Mouse (Mus musculus) kidney, adult 10 weeks (tissue): ENCODE results near the gene Acot5. TPM values are rescaled to one million over a fixed set of nuclear protein-coding genes. Genes with fewer than 3 reads are reported as not detected.

Source experiments
- polyA plus RNA-seq: library from polyadenylated mRNA; stranded (reverse); fragments of 350-450 nt; fragmentation: Illumina TruSeq; extraction: RNeasy Lipid Tissue Mini Kit (QIAGEN cat#74804); gene quantifications from one replicate; pipeline ENCODE4 v1.2.3, GENCODE M21; 2014; ENCODE audit warnings: low read depth, low replicate concordance

Gene Acot5
- not detected for polyA plus RNA-seq

GRCm38 (mm10) chr12:84068986-84069385, at the start of gene Acot5:
Gene Acot5, plus strand, starts transcription at chr12:84069325.

GRCm38 (mm10) chr12:84038241-84038640, 30.9 kb upstream of the Acot5 start, which contains the start of gene Acot4:
Gene Acot4, plus strand, starts transcription at chr12:84038379.

GRCm38 (mm10) chr12:84038691-84039111, 30.4 kb upstream of the Acot5 start, which contains the start of gene Gm49366:
Gene Gm49366, plus strand, starts transcription at chr12:84038935.

GRCm38 (mm10) chr12:84051937-84052474, 17.1 kb upstream of the Acot5 start, which contains the start of gene Acot3:
Gene Acot3, plus strand, starts transcription at chr12:84052144.

GRCm38 (mm10) chr12:84100604-84101492, 31.7 kb downstream of the Acot5 start, which contains the start of gene Acot6:
Gene Acot6, plus strand, starts transcription at chr12:84100654.

GRCm38 (mm10) chr12:84114153-84114994, 45.2 kb downstream of the Acot5 start, which contains the start of gene Dnal1:
Gene Dnal1, plus strand, starts transcription at chr12:84114366.

Other genes starting within 250 kb of the Acot5 start
- 32.0 TPM for gene Numb, start 147.4 kb upstream of the Acot5 start, polyA plus RNA-seq
- 1.5 TPM for gene Riox1, start 118.7 kb upstream of the Acot5 start, polyA plus RNA-seq
- gene Heatr4, start 84.5 kb upstream of the Acot5 start, polyA plus RNA-seq: not detected
- 10.3 TPM for gene Acot2, start 81.5 kb upstream of the Acot5 start, polyA plus RNA-seq
- 174 TPM for gene Acot1, start 59.8 kb upstream of the Acot5 start, polyA plus RNA-seq
- gene Acot4, start 30.9 kb upstream of the Acot5 start, polyA plus RNA-seq: 81.8 TPM
- not detected for gene Gm49366, start 30.4 kb upstream of the Acot5 start, polyA plus RNA-seq
- gene Acot3, start 17.2 kb upstream of the Acot5 start, polyA plus RNA-seq: 35.3 TPM
- gene Acot6, start 31.3 kb downstream of the Acot5 start, polyA plus RNA-seq: 21.5 TPM
- gene Dnal1, start 45.0 kb downstream of the Acot5 start, polyA plus RNA-seq: 10.8 TPM
- gene Pnma1, start 79.2 kb downstream of the Acot5 start, polyA plus RNA-seq: not detected
- 4.6 TPM for gene Elmsan1, start 149.6 kb downstream of the Acot5 start, polyA plus RNA-seq
- gene Ptgr2, start 215.9 kb downstream of the Acot5 start, polyA plus RNA-seq: 199 TPM
- 21.9 TPM for gene Zfp410, start 247.5 kb downstream of the Acot5 start, polyA plus RNA-seq